Mouse (Mus musculus): ENCODE data around the gene Wwc1. TPM values are rescaled to one million over a fixed set of nuclear protein-coding genes. Genes with fewer than 3 reads are reported as not detected.
A peak's percentile ranks its signal among the peaks of the same experiment; 100 is the strongest.

Gene Wwc1
- total and polyA plus RNA-seq, 2 experiments from 2014 or later = 9.2 to 11.9 TPM

DNA sequence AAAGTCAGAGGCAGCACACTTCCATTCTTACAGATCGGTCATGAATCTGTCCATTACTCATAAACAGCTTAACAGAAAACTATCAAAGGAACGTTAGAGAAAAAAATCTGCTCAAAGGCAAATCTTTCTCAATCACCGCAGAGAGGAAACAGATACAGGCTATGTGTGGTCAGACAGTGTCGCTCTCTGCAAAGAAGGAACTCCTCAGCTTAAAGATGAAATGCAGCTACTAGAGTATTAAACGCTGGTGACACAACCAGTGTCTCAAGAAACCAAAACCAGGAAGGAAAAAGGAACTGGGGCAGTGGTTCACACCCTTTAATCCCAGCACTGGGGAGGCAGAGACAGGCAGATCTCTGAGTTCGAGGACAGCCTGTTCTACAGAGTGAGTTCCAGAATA is 152.6 kb downstream of the Wwc1 start:
- Histone ChIP-seq H3K27ac (ENCODE audit: low read depth, low read length) (no peak overlapping the region), H3K36me3 (ENCODE audit: insufficient read depth, low read length) (peaks cover 36% of the 10 kb centered on the region), H3K4me2 (ENCODE audit: low read depth, low read length, poor library complexity, severe bottlenecking) (no peak overlapping the region), H3K27me3 (ENCODE audit: insufficient read depth, low read length) (no peaks in the 10 kb centered on the region), H3K9me3 (ENCODE audit: low read length) (no peaks in the 10 kb centered on the region), H3K4me1 (ENCODE audit: insufficient read depth, low read length) (no peaks in the 10 kb centered on the region), H3K4me3 (ENCODE audit: low read depth, low read length) (no peak overlapping the region), H3K9ac (replicated peaks; ENCODE audit: low read length, poor library complexity, severe bottlenecking) (no peak overlapping the region)
- DNase-seq (ENCODE audit: low spot score) (no peak), ATAC-seq (ENCODE audit: low FRiP score) (no peak)
- WGBS = 92% methylated on average over 6 of the region's 6 CpGs
- no peak for TF ChIP-seq CTCF (IDR thresholded peaks at IDR 0.05)

DNA sequence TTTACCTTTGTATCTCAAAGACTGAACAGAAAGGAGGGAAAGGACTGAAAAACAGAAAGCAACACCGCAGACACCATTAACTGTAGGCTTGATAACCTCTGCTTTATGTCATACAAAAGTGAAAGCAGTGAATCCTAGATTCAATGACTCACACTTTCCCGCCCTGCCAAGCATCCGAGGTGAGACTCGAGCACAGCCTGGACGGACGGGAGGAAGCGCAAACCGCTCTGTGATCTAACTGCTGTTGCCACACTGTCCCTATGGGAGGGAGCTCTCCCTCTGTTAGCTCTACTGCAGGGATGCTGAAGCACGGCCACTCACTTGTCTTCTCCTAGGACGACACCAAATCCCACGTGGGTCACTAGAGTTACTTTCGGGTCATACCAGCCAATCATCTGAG is 164.0 kb downstream of the Wwc1 start:
- ATAC-seq (ENCODE audit: low FRiP score) (no peak), DNase-seq (ENCODE audit: low spot score) (no peak)
- WGBS = 94% methylated on average over 12 of the region's 12 CpGs
- H3K27ac ChIP-seq (ENCODE audit: low read depth, low read length) = no peak overlapping the region
- H3K4me3 ChIP-seq (ENCODE audit: low read depth, low read length) = no peak overlapping the region
- no peak overlapping the region for H3K4me2 ChIP-seq (ENCODE audit: low read depth, low read length, poor library complexity, severe bottlenecking)
- H3K9me3 ChIP-seq (ENCODE audit: low read length) = no peaks in the 10 kb centered on the region
- peaks cover 71% of the 10 kb centered on the region for H3K36me3 ChIP-seq (ENCODE audit: insufficient read depth, low read length)
- H3K27me3 ChIP-seq (ENCODE audit: insufficient read depth, low read length) = no peaks in the 10 kb centered on the region
- H3K4me1 ChIP-seq (ENCODE audit: insufficient read depth, low read length) = no peaks in the 10 kb centered on the region
- H3K9ac ChIP-seq (replicated peaks; ENCODE audit: low read length, poor library complexity, severe bottlenecking) = no peak overlapping the region
- TF ChIP-seq CTCF (IDR thresholded peaks at IDR 0.05) = no peak

- H3K4me2 ChIP-seq (ENCODE audit: low read depth, low read length, poor library complexity, severe bottlenecking) = no peak overlapping the region
- 85% methylated on average over 10 of the region's 10 CpGs for WGBS
- DNase-seq (ENCODE audit: low spot score) = no peak
- H3K27me3 ChIP-seq (ENCODE audit: insufficient read depth, low read length) = no peaks in the 10 kb centered on the region
- ATAC-seq (ENCODE audit: low FRiP score) = no peak
- H3K9me3 ChIP-seq (ENCODE audit: low read length) = no peaks in the 10 kb centered on the region
- TF ChIP-seq CTCF (IDR thresholded peaks at IDR 0.05) = no peak
- no peak overlapping the region for H3K27ac ChIP-seq (ENCODE audit: low read depth, low read length)
- no peak overlapping the region for H3K9ac ChIP-seq (replicated peaks; ENCODE audit: low read length, poor library complexity, severe bottlenecking)
- H3K4me1 ChIP-seq (ENCODE audit: insufficient read depth, low read length) = no peaks in the 10 kb centered on the region
- no peak overlapping the region for H3K4me3 ChIP-seq (ENCODE audit: low read depth, low read length)
- H3K36me3 ChIP-seq (ENCODE audit: insufficient read depth, low read length) = peaks cover 63% of the 10 kb centered on the region
Observed at GRCm38 (mm10) chr11:35811458-35811857, 168.9 kb downstream of the Wwc1 start.

- H3K27me3 ChIP-seq (ENCODE audit: insufficient read depth, low read length) = no peaks in the 10 kb centered on the region
- ATAC-seq (ENCODE audit: low FRiP score) (no peak), DNase-seq (ENCODE audit: low spot score) (no peak)
- H3K27ac ChIP-seq (ENCODE audit: low read depth, low read length) = no peak overlapping the region
- H3K36me3 ChIP-seq (ENCODE audit: insufficient read depth, low read length) = no peaks in the 10 kb centered on the region
- H3K9ac ChIP-seq (replicated peaks; ENCODE audit: low read length, poor library complexity, severe bottlenecking) = no peak overlapping the region
- no peak overlapping the region for H3K4me3 ChIP-seq (ENCODE audit: low read depth, low read length)
- no peak overlapping the region for H3K4me2 ChIP-seq (ENCODE audit: low read depth, low read length, poor library complexity, severe bottlenecking)
- H3K4me1 ChIP-seq (ENCODE audit: insufficient read depth, low read length) = peaks cover 5% of the 10 kb centered on the region
- 79% methylated on average over 5 of the region's 5 CpGs for WGBS
- TF ChIP-seq CTCF (IDR thresholded peaks at IDR 0.05) = no peak
- no peaks in the 10 kb centered on the region for H3K9me3 ChIP-seq (ENCODE audit: low read length)
Observed at GRCm38 (mm10) chr11:35801332-35801731, 179.0 kb downstream of the Wwc1 start.

GRCm38 (mm10) chr11:35798874-35799273 is 181.5 kb downstream of the Wwc1 start, which contains the start of gene Fbll1:
Gene Fbll1 (minus strand): TSS chr11:35798884.
- Histone ChIP-seq H3K27me3 (ENCODE audit: insufficient read depth, low read length) (no peaks in the 10 kb centered on the region), H3K4me3 (ENCODE audit: low read depth, low read length) (peak within 1 kb of the TSS; percentile 61), H3K9me3 (ENCODE audit: low read length) (no peaks in the 10 kb centered on the region), H3K36me3 (ENCODE audit: insufficient read depth, low read length) (no peaks in the 10 kb centered on the region), H3K4me2 (ENCODE audit: low read depth, low read length, poor library complexity, severe bottlenecking) (peak within 1 kb of the TSS; percentile 59), H3K9ac (replicated peaks; ENCODE audit: low read length, poor library complexity, severe bottlenecking) (peak within 1 kb of the TSS; percentile 92), H3K27ac (ENCODE audit: low read depth, low read length) (peak within 1 kb of the TSS; percentile 95), H3K4me1 (ENCODE audit: insufficient read depth, low read length) (peaks cover 6% of the 10 kb centered on the region)
- 4% methylated on average over 11 of the region's 11 CpGs for WGBS
- 0 out of 2 replicates have a peak, but pooled peaks have one; percentile 32 for ATAC-seq (ENCODE audit: low FRiP score)
- peak; percentile 47 for DNase-seq (ENCODE audit: low spot score)
- TF ChIP-seq CTCF (IDR thresholded peaks at IDR 0.05) = no peak

GRCm38 (mm10) chr11:35798495-35798820 is 181.9 kb downstream of the Wwc1 start:
- no peaks in the 10 kb centered on the region for H3K9me3 ChIP-seq (ENCODE audit: low read length)
- no peak for TF ChIP-seq CTCF (IDR thresholded peaks at IDR 0.05)
- DNase-seq (ENCODE audit: low spot score) = peak; percentile 92
- WGBS = 3% methylated on average over 18 of the region's 23 CpGs
- peaks cover 6% of the 10 kb centered on the region for H3K4me1 ChIP-seq (ENCODE audit: insufficient read depth, low read length)
- no peaks in the 10 kb centered on the region for H3K27me3 ChIP-seq (ENCODE audit: insufficient read depth, low read length)
- H3K9ac ChIP-seq (replicated peaks; ENCODE audit: low read length, poor library complexity, severe bottlenecking) = peak overlapping the region; percentile 92
- peak overlapping the region; percentile 61 for H3K4me3 ChIP-seq (ENCODE audit: low read depth, low read length)
- H3K36me3 ChIP-seq (ENCODE audit: insufficient read depth, low read length) = no peaks in the 10 kb centered on the region
- H3K4me2 ChIP-seq (ENCODE audit: low read depth, low read length, poor library complexity, severe bottlenecking) = peak overlapping the region; percentile 59
- peak; percentile 94 for ATAC-seq (ENCODE audit: low FRiP score)
- peak overlapping the region; percentile 95 for H3K27ac ChIP-seq (ENCODE audit: low read depth, low read length)
